Mouse (Mus musculus): Measurements from ENCODE around the gene Hist2h2be.

The Hist2h2be gene

GRCm38 (mm10) chr3:96220765-96221639 is at the start of gene Hist2h2be, which contains the start of gene Hist2h2ac:
TSS of gene Hist2h2be (plus strand) at chr3:96221119.
TSS of gene Hist2h2ac (minus strand) at chr3:96220880.
- under 1% methylated on average over 43 of the region's 43 CpGs for WGBS

- WGBS, result 7% methylated on average over 18 of the region's 18 CpGs
Observed at GRCm38 (mm10) chr3:96171583-96172196, 49.2 kb upstream of the Hist2h2be start.

GRCm38 (mm10) chr3:96172197-96173178 is 48.4 kb upstream of the Hist2h2be start, which contains the start of gene Sf3b4:
TSS of gene Sf3b4 (plus strand) at chr3:96172332.
- WGBS, result under 1% methylated on average over 57 of the region's 58 CpGs

- 32% methylated on average over 7 of the region's 7 CpGs for WGBS
Observed at GRCm38 (mm10) chr3:96173185-96173584, 47.7 kb upstream of the Hist2h2be start.

- WGBS, result 56% methylated on average over 4 of the region's 4 CpGs
Observed at GRCm38 (mm10) chr3:96174042-96174441, 46.9 kb upstream of the Hist2h2be start.

- WGBS, result 93% methylated on average over 6 of the region's 6 CpGs
Observed at GRCm38 (mm10) chr3:96175251-96175650, 45.7 kb upstream of the Hist2h2be start.

- WGBS, result 93% methylated on average over 4 of the region's 4 CpGs
Observed at GRCm38 (mm10) chr3:96178427-96178826, 42.5 kb upstream of the Hist2h2be start.

- WGBS, result 77% methylated on average over 2 of the region's 2 CpGs
Observed at GRCm38 (mm10) chr3:96178902-96179301, 42.0 kb upstream of the Hist2h2be start.

- 39% methylated on average over 4 of the region's 4 CpGs for WGBS
Observed at GRCm38 (mm10) chr3:96179531-96179930, 41.4 kb upstream of the Hist2h2be start.

GRCm38 (mm10) chr3:96180727-96181477 is 40.0 kb upstream of the Hist2h2be start, which contains the start of gene Sv2a:
TSS of gene Sv2a (plus strand) at chr3:96181151.
- WGBS, result 2% methylated on average over 19 of the region's 23 CpGs

GRCm38 (mm10) chr3:96181510-96182381 is 39.2 kb upstream of the Hist2h2be start:
- 20% methylated on average over 12 of the region's 12 CpGs for WGBS

- 9% methylated on average over 4 of the region's 4 CpGs for WGBS
Observed at GRCm38 (mm10) chr3:96182382-96182776, 38.5 kb upstream of the Hist2h2be start.

GRCm38 (mm10) chr3:96192977-96193376 is 27.9 kb upstream of the Hist2h2be start:
- 49% methylated on average over 12 of the region's 12 CpGs for WGBS

GRCm38 (mm10) chr3:96194966-96195365 is 26.0 kb upstream of the Hist2h2be start:
- 79% methylated on average over 10 of the region's 10 CpGs for WGBS

- WGBS, result 79% methylated on average over 11 of the region's 11 CpGs
Observed at GRCm38 (mm10) chr3:96195616-96196313, 25.2 kb upstream of the Hist2h2be start.

- WGBS, result 12% methylated on average over 27 of the region's 27 CpGs
Observed at GRCm38 (mm10) chr3:96196437-96197128, 24.3 kb upstream of the Hist2h2be start.

GRCm38 (mm10) chr3:96197129-96197749 is 23.7 kb upstream of the Hist2h2be start:
- WGBS, result under 1% methylated on average over 50 of the region's 50 CpGs

GRCm38 (mm10) chr3:96198181-96198580 is 22.7 kb upstream of the Hist2h2be start:
- WGBS, result 4% methylated on average over 6 of the region's 6 CpGs

Data from cerebral cortex, adult 2 months (tissue).